Mouse (Mus musculus): ENCODE data around the gene Slc7a14. TPM values are rescaled to one million over a fixed set of nuclear protein-coding genes. Genes with fewer than 3 reads are reported as not detected.

The Slc7a14 gene
- polyA plus RNA-seq, 1 experiment: 0.15 TPM

GRCm38 (mm10) chr3:31260329-31260963 is 49.7 kb downstream of the Slc7a14 start:
- H3K27ac ChIP-seq (ENCODE audit: insufficient read depth, low read depth, low read length): no peak overlapping the region
- TF ChIP-seq CTCF (IDR thresholded peaks at IDR 0.05; ENCODE audit: extremely low read depth, insufficient read length, insufficient replicate concordance, low read depth, low read length): no peak
- no peak for TF ChIP-seq POLR2A (IDR thresholded peaks at IDR 0.05; ENCODE audit: low read depth, low read length)
- no peaks in the 10 kb centered on the region for H3K4me1 ChIP-seq (ENCODE audit: control insufficient read depth, insufficient read depth, insufficient read length, low read length)
- WGBS: 19% methylated on average over 7 of the region's 7 CpGs
- H3K27me3 ChIP-seq (ENCODE audit: control insufficient read depth, insufficient read depth, low read length): no peaks in the 10 kb centered on the region
- no peaks in the 10 kb centered on the region for H3K36me3 ChIP-seq (ENCODE audit: control insufficient read depth, insufficient read depth, low read length)
- H3K4me3 ChIP-seq (ENCODE audit: low read depth, low read length): no peak overlapping the region

- Histone ChIP-seq H3K27me3 (ENCODE audit: control insufficient read depth, insufficient read depth, low read length) (no peaks in the 10 kb centered on the region), H3K36me3 (ENCODE audit: control insufficient read depth, insufficient read depth, low read length) (no peaks in the 10 kb centered on the region), H3K4me3 (ENCODE audit: low read depth, low read length) (no peak overlapping the region), H3K4me1 (ENCODE audit: control insufficient read depth, insufficient read depth, insufficient read length, low read length) (no peaks in the 10 kb centered on the region), H3K27ac (ENCODE audit: insufficient read depth, low read depth, low read length) (no peak overlapping the region)
- no peak for TF ChIP-seq CTCF (IDR thresholded peaks at IDR 0.05; ENCODE audit: extremely low read depth, insufficient read length, insufficient replicate concordance, low read depth, low read length)
- TF ChIP-seq POLR2A (IDR thresholded peaks at IDR 0.05; ENCODE audit: low read depth, low read length): no peak
- 47% methylated on average over 7 of the region's 7 CpGs for WGBS
These were observed 50.5 kb downstream of the Slc7a14 start for GRCm38 (mm10) chr3:31259553-31260255.

- Histone ChIP-seq H3K36me3 (ENCODE audit: control insufficient read depth, insufficient read depth, low read length) (no peaks in the 10 kb centered on the region), H3K4me3 (ENCODE audit: low read depth, low read length) (no peak overlapping the region), H3K4me1 (ENCODE audit: control insufficient read depth, insufficient read depth, insufficient read length, low read length) (no peaks in the 10 kb centered on the region), H3K27ac (ENCODE audit: insufficient read depth, low read depth, low read length) (no peak overlapping the region), H3K27me3 (ENCODE audit: control insufficient read depth, insufficient read depth, low read length) (no peaks in the 10 kb centered on the region)
- WGBS: 64% methylated on average over 7 of the region's 7 CpGs
- TF ChIP-seq CTCF (IDR thresholded peaks at IDR 0.05; ENCODE audit: extremely low read depth, insufficient read length, insufficient replicate concordance, low read depth, low read length) (no peak), POLR2A (IDR thresholded peaks at IDR 0.05; ENCODE audit: low read depth, low read length) (no peak)
These were observed 55.8 kb downstream of the Slc7a14 start for GRCm38 (mm10) chr3:31254427-31254826.

- TF ChIP-seq CTCF (IDR thresholded peaks at IDR 0.05; ENCODE audit: extremely low read depth, insufficient read length, insufficient replicate concordance, low read depth, low read length) (no peak), POLR2A (IDR thresholded peaks at IDR 0.05; ENCODE audit: low read depth, low read length) (no peak)
- H3K4me3 ChIP-seq (ENCODE audit: low read depth, low read length): no peak overlapping the region
- no peaks in the 10 kb centered on the region for H3K36me3 ChIP-seq (ENCODE audit: control insufficient read depth, insufficient read depth, low read length)
- H3K27ac ChIP-seq (ENCODE audit: insufficient read depth, low read depth, low read length): no peak overlapping the region
- 79% methylated on average over 9 of the region's 9 CpGs for WGBS
- no peaks in the 10 kb centered on the region for H3K27me3 ChIP-seq (ENCODE audit: control insufficient read depth, insufficient read depth, low read length)
- no peaks in the 10 kb centered on the region for H3K4me1 ChIP-seq (ENCODE audit: control insufficient read depth, insufficient read depth, insufficient read length, low read length)
These were observed 56.3 kb downstream of the Slc7a14 start for GRCm38 (mm10) chr3:31253862-31254261.

- Histone ChIP-seq H3K27ac (ENCODE audit: insufficient read depth, low read depth, low read length) (no peak overlapping the region), H3K27me3 (ENCODE audit: control insufficient read depth, insufficient read depth, low read length) (no peaks in the 10 kb centered on the region), H3K4me3 (ENCODE audit: low read depth, low read length) (no peak overlapping the region), H3K4me1 (ENCODE audit: control insufficient read depth, insufficient read depth, insufficient read length, low read length) (no peaks in the 10 kb centered on the region), H3K36me3 (ENCODE audit: control insufficient read depth, insufficient read depth, low read length) (no peaks in the 10 kb centered on the region)
- TF ChIP-seq POLR2A (IDR thresholded peaks at IDR 0.05; ENCODE audit: low read depth, low read length) (no peak), CTCF (IDR thresholded peaks at IDR 0.05; ENCODE audit: extremely low read depth, insufficient read length, insufficient replicate concordance, low read depth, low read length) (no peak)
- whole genome bisulfite sequencing: 73% methylated on average over 3 of the region's 3 CpGs
These were observed 57.6 kb downstream of the Slc7a14 start for GRCm38 (mm10) chr3:31252566-31252965.

GRCm38 (mm10) chr3:31243478-31243877 is 66.7 kb downstream of the Slc7a14 start:
- Histone ChIP-seq H3K27ac (ENCODE audit: insufficient read depth, low read depth, low read length) (no peak overlapping the region), H3K36me3 (ENCODE audit: control insufficient read depth, insufficient read depth, low read length) (no peaks in the 10 kb centered on the region), H3K27me3 (ENCODE audit: control insufficient read depth, insufficient read depth, low read length) (no peaks in the 10 kb centered on the region), H3K4me1 (ENCODE audit: control insufficient read depth, insufficient read depth, insufficient read length, low read length) (no peaks in the 10 kb centered on the region), H3K4me3 (ENCODE audit: low read depth, low read length) (no peak overlapping the region)
- 48% methylated on average over 1 of the region's 1 CpGs for WGBS
- TF ChIP-seq CTCF (IDR thresholded peaks at IDR 0.05; ENCODE audit: extremely low read depth, insufficient read length, insufficient replicate concordance, low read depth, low read length) (no peak), POLR2A (IDR thresholded peaks at IDR 0.05; ENCODE audit: low read depth, low read length) (no peak)

GRCm38 (mm10) chr3:31240840-31241239 is 69.3 kb downstream of the Slc7a14 start:
- Histone ChIP-seq H3K4me3 (ENCODE audit: low read depth, low read length) (no peak overlapping the region), H3K4me1 (ENCODE audit: control insufficient read depth, insufficient read depth, insufficient read length, low read length) (no peaks in the 10 kb centered on the region), H3K27me3 (ENCODE audit: control insufficient read depth, insufficient read depth, low read length) (no peaks in the 10 kb centered on the region), H3K36me3 (ENCODE audit: control insufficient read depth, insufficient read depth, low read length) (no peaks in the 10 kb centered on the region), H3K27ac (ENCODE audit: insufficient read depth, low read depth, low read length) (no peak overlapping the region)
- TF ChIP-seq CTCF (IDR thresholded peaks at IDR 0.05; ENCODE audit: extremely low read depth, insufficient read length, insufficient replicate concordance, low read depth, low read length): no peak
- TF ChIP-seq POLR2A (IDR thresholded peaks at IDR 0.05; ENCODE audit: low read depth, low read length): no peak
- 76% methylated on average over 8 of the region's 8 CpGs for WGBS
